ENCODE assay signal across 23 mouse cellular contexts in genomic region chr15:97851011-97851410, GRCm38 (mm10). TPM values are rescaled to one million over a fixed set of nuclear protein-coding genes. Genes with fewer than 3 reads are reported as not detected.
DNase-seq lines count a peak whose midpoint lies in the region; ATAC-seq lines count a peak whose summit lies in the region.
"Had no signal": no experiment of that assay in that cellular context is flagged by ENCODE, and none has a peak within 500 bp of the region (broad histone marks: within the 10 kb centered on the region; RNA-seq: fewer than 3 reads in every experiment).

No protein-coding gene starts in this region.

- H3K4me3 ChIP-seq in heart, embryonic 10.5 days = no peak overlapping the region
- H3K4me3 ChIP-seq in erythroblast, embryonic 14.5 days (replicated peaks) = peak overlapping the region; percentile 44
- no peak overlapping the region for H3K4me3 ChIP-seq in liver, embryonic 13.5 days (replicated peaks)
- H3K4me3 ChIP-seq in kidney, embryonic 14.5 days (ENCODE audit: low read length) = no peak overlapping the region
- H3K4me3 ChIP-seq: embryonic facial prominence, embryonic 12.5 days; forebrain, embryonic 10.5 days; heart, adult 2 months; heart, embryonic 12.5 days; hindbrain, embryonic 10.5 days; hindbrain, embryonic 15.5 days had no signal

- peaks cover 5% of the 10 kb centered on the region; the same call in 1 of the 2 replicates for H3K27me3 ChIP-seq in heart, embryonic 10.5 days (ENCODE audit: insufficient read depth, poor library complexity, severe bottlenecking)
- H3K27me3 ChIP-seq in erythroblast, embryonic 14.5 days (ENCODE audit: control insufficient read depth) = no peaks in the 10 kb centered on the region
- H3K27me3 ChIP-seq in liver, embryonic 13.5 days = no peaks in the 10 kb centered on the region
- no peaks in the 10 kb centered on the region for H3K27me3 ChIP-seq in kidney, embryonic 14.5 days (ENCODE audit: control insufficient read depth, insufficient read depth, low read length)
- H3K27me3 ChIP-seq: embryonic facial prominence, embryonic 12.5 days; hindbrain, embryonic 15.5 days; Patski had no signal

- H3K4me2 ChIP-seq in liver, embryonic 13.5 days = peak overlapping the region; percentile 48
- no peak overlapping the region for H3K4me2 ChIP-seq in kidney, embryonic 14.5 days (replicated peaks; ENCODE audit: low read depth, low read length)
- H3K4me2 ChIP-seq: embryonic facial prominence, embryonic 12.5 days; heart, embryonic 12.5 days; hindbrain, embryonic 15.5 days had no signal

- ATAC-seq in liver, embryonic 13.5 days (ENCODE audit: low read depth) = peak; percentile 73
- ATAC-seq in megakaryocyte-erythroid progenitor cell, adult 5-6 weeks (replicated peaks; ENCODE audit: low FRiP score, low TSS enrichment, poor library complexity, severe bottlenecking) = peak; percentile 45
- no peak for ATAC-seq in kidney, embryonic 14.5 days (ENCODE audit: low FRiP score, low TSS enrichment)
- ATAC-seq: activated CD4-positive, CD25-positive, alpha-beta regulatory T cell, adult 4 months; CD4-positive, CD25-positive, alpha-beta regulatory T cell, adult 4 months; forebrain, embryonic 14.5 days; Patski had no signal

- peaks cover 11% of the 10 kb centered on the region for H3K4me1 ChIP-seq in heart, embryonic 10.5 days
- H3K4me1 ChIP-seq in erythroblast, embryonic 14.5 days (ENCODE audit: control insufficient read depth) = peaks cover 72% of the 10 kb centered on the region
- peaks cover 65% of the 10 kb centered on the region for H3K4me1 ChIP-seq in liver, embryonic 13.5 days (replicated peaks)
- no peaks in the 10 kb centered on the region for H3K4me1 ChIP-seq in kidney, embryonic 14.5 days (ENCODE audit: control insufficient read depth, insufficient read depth, low read length)
- H3K4me1 ChIP-seq: embryonic facial prominence, embryonic 12.5 days; heart, embryonic 12.5 days had no signal

- 77% methylated on average over 5 of the region's 5 CpGs for WGBS in heart, embryonic 10.5 days
- WGBS in liver, embryonic 13.5 days (ENCODE audit: insufficient replicate concordance) = 30% methylated on average over 5 of the region's 5 CpGs
- WGBS in kidney, embryonic 14.5 days = 79% methylated on average over 5 of the region's 5 CpGs

- no peaks in the 10 kb centered on the region for H3K9me3 ChIP-seq in heart, embryonic 10.5 days
- peaks cover 3% of the 10 kb centered on the region for H3K9me3 ChIP-seq in erythroblast, embryonic 14.5 days (ENCODE audit: control insufficient read depth, low read length)
- 0 out of 2 replicates have a peak, but pooled peaks cover 3% of the 10 kb centered on the region for H3K9me3 ChIP-seq in liver, embryonic 13.5 days (replicated peaks)
- no peaks in the 10 kb centered on the region for H3K9me3 ChIP-seq in kidney, embryonic 14.5 days (ENCODE audit: control insufficient read depth, low read length)
- H3K9me3 ChIP-seq: embryonic facial prominence, embryonic 12.5 days; forebrain, embryonic 10.5 days; heart, embryonic 12.5 days; hindbrain, embryonic 10.5 days; hindbrain, embryonic 15.5 days had no signal

- H3K27ac ChIP-seq in heart, embryonic 10.5 days = 0 out of 2 replicates have a peak overlapping the region, but pooled peaks have one; percentile 16
- H3K27ac ChIP-seq in liver, embryonic 13.5 days = peak overlapping the region; percentile 84
- H3K27ac ChIP-seq in kidney, embryonic 14.5 days (ENCODE audit: low read depth, low read length) = no peak overlapping the region
- H3K27ac ChIP-seq: embryonic facial prominence, embryonic 12.5 days; forebrain, embryonic 10.5 days; heart, adult 2 months; hindbrain, embryonic 10.5 days; hindbrain, embryonic 15.5 days had no signal

- H3K9ac ChIP-seq in liver, embryonic 13.5 days = peak overlapping the region; percentile 53
- no peak overlapping the region for H3K9ac ChIP-seq in kidney, embryonic 14.5 days (ENCODE audit: low read depth, low read length)
- H3K9ac ChIP-seq: embryonic facial prominence, embryonic 12.5 days; heart, embryonic 12.5 days; hindbrain, embryonic 15.5 days had no signal

- DNase-seq in heart, embryonic 10.5 days (ENCODE audit: low spot score) = no peak
- no peak for DNase-seq in heart, adult 11 months
- no peak for DNase-seq in liver, embryonic 13.5 days
- no peak for DNase-seq in adrenal gland, adult (ENCODE audit: inconsistent age in 2 of 2, low spot score in 1 of 2)
- no peak for DNase-seq in adrenal gland, postnatal 36 days
- DNase-seq: adrenal gland, postnatal 25 days; cerebellum, adult 11 months; cerebellum, adult 9-10 months; gastrocnemius, postnatal 36 days had no signal

- H3K36me3 ChIP-seq in heart, embryonic 10.5 days = no peaks in the 10 kb centered on the region
- H3K36me3 ChIP-seq in erythroblast, embryonic 14.5 days (ENCODE audit: control insufficient read depth) = peaks cover 4% of the 10 kb centered on the region; the same call in 1 of the 2 replicates
- no peaks in the 10 kb centered on the region for H3K36me3 ChIP-seq in liver, embryonic 13.5 days
- no peaks in the 10 kb centered on the region for H3K36me3 ChIP-seq in kidney, embryonic 14.5 days (ENCODE audit: control insufficient read depth, insufficient read depth, low read length)
- H3K36me3 ChIP-seq: embryonic facial prominence, embryonic 12.5 days; forebrain, embryonic 10.5 days; G1E; heart, embryonic 12.5 days; hindbrain, embryonic 10.5 days; hindbrain, embryonic 15.5 days had no signal

RNA-seq across cellular contexts. Expression of gene Hdac7, which starts 6.7 kb away (rescaled TPM):
- polyA plus RNA-seq in heart, embryonic 10.5 days (2016; fragmentation: Nextera tagmentation; extraction: Ambion mirVana) = 23.4 and 26.7 TPM in 2 replicates
- polyA plus RNA-seq in erythroblast, embryonic 14.5 days (2012) = 0.45 and 0.62 TPM in 2 replicates
- 8.0 and 8.3 TPM in 2 replicates for polyA plus RNA-seq in liver, embryonic 13.5 days (2015; fragmentation: Nextera tagmentation; extraction: Ambion mirVana)
- 129 and 194 TPM in 2 replicates for total RNA-seq in megakaryocyte-erythroid progenitor cell, adult 5-6 weeks (2014; fragmentation: Nextera tagmentation)
- 24.8 and 35.6 TPM in 2 replicates for total RNA-seq in megakaryocyte-erythroid progenitor cell, adult 5-6 weeks (2017)
- 32.2 and 34.1 TPM in 2 replicates for polyA plus RNA-seq in kidney, embryonic 14.5 days (2014; fragmentation: Nextera tagmentation; extraction: Ambion mirVana)
- total RNA-seq in adrenal gland, postnatal 36 days (2021) = 10 to 100 TPM; 63.5 to 67.2 TPM

RNA-seq across cellular contexts. Expression of gene Vdr, which starts 59.4 kb away (rescaled TPM):
- 0.75 and 0.77 TPM in 2 replicates for polyA plus RNA-seq in heart, embryonic 10.5 days (2016; fragmentation: Nextera tagmentation; extraction: Ambion mirVana)
- not detected in 2 replicates for polyA plus RNA-seq in erythroblast, embryonic 14.5 days (2012)
- polyA plus RNA-seq in liver, embryonic 13.5 days (2015; fragmentation: Nextera tagmentation; extraction: Ambion mirVana) = 0.22 and 0.41 TPM in 2 replicates
- 1.5 TPM in 1 of 2 replicates, not detected in the other for total RNA-seq in megakaryocyte-erythroid progenitor cell, adult 5-6 weeks (2014; fragmentation: Nextera tagmentation)
- total RNA-seq in megakaryocyte-erythroid progenitor cell, adult 5-6 weeks (2017) = 0.85 and 0.88 TPM in 2 replicates
- 1.4 and 2.8 TPM in 2 replicates for polyA plus RNA-seq in kidney, embryonic 14.5 days (2014; fragmentation: Nextera tagmentation; extraction: Ambion mirVana)
- 10 to 100 TPM in 1 of 2 experiments, 1 to 10 TPM in 1; 6.4 to 33.3 TPM for total RNA-seq in adrenal gland, postnatal 36 days (2021)
